Mouse (Mus musculus) heart, embryonic 13.5 days (tissue): ENCODE data around the gene Tom1l2. TPM values are rescaled to one million over a fixed set of nuclear protein-coding genes. Genes with fewer than 3 reads are reported as not detected.

Source experiments
- ATAC-seq: fragments of 200-750 bp; cut with Nextera tagmentation; 2 replicates; pipeline ENCODE4 v1.8.0; 2017; ENCODE audit warnings: moderate TSS enrichment; ENCODE audit not compliant: insufficient number of reproducible peaks, low FRiP score, low TSS enrichment; ENCODE audit errors: extremely low read depth
- H3K27ac ChIP-seq: fragments of 300-500 bp; sonication (generic); replicated peaks from 2 replicates; pipeline ENCODE4 v1.5.1; 2015; ENCODE audit warnings: moderate library complexity, mild to moderate bottlenecking, inconsistent platforms
- H3K27me3 ChIP-seq: fragments of 300-500 bp; sonication (generic); replicated peaks from 2 replicates; pipeline ENCODE4 v1.6.1; 2015; ENCODE audit warnings: mild to moderate bottlenecking, inconsistent platforms
- H3K36me3 ChIP-seq: fragments of 300-500 bp; sonication (generic); 2 replicates; pipeline ENCODE4 v1.6.1; 2015; ENCODE audit warnings: mild to moderate bottlenecking, inconsistent platforms
- H3K4me1 ChIP-seq: fragments of 300-500 bp; sonication (generic); 2 replicates; pipeline ENCODE4 v1.6.1; 2015; ENCODE audit warnings: inconsistent platforms
- H3K4me2 ChIP-seq: fragments of 300-500 bp; sonication (generic); 2 replicates; pipeline ENCODE4 v1.6.1; 2015; ENCODE audit warnings: inconsistent platforms, mild to moderate bottlenecking, moderate library complexity
- H3K4me3 ChIP-seq: fragments of 300-500 bp; sonication (generic); 2 replicates; pipeline ENCODE4 v1.5.1; 2015; ENCODE audit warnings: moderate library complexity, mild to moderate bottlenecking, inconsistent platforms
- H3K9ac ChIP-seq: fragments of 300-500 bp; sonication (generic); 2 replicates; pipeline ENCODE4 v1.6.1; 2015; ENCODE audit warnings: inconsistent platforms, mild to moderate bottlenecking, moderate library complexity
- H3K9me3 ChIP-seq: fragments of 300-500 bp; sonication (generic); 2 replicates; pipeline ENCODE4 v1.6.1; 2016; ENCODE audit warnings: inconsistent platforms
- WGBS: fragments of 180-500 bp; shearing (Covaris S2); methylation state at CpG from one replicate; pipeline ENCODE4 v1.1.7; 2015; ENCODE audit warnings: mixed read lengths; 5-methylcytosine and 5-hydroxymethylcytosine counted together
- polyA plus RNA-seq: library from polyadenylated mRNA; unstranded; fragments of >200 nt; fragmentation: Nextera tagmentation; extraction: Ambion mirVana; gene quantifications from 2 replicates; pipeline ENCODE4 v1.2.1, GENCODE M21; 2015

Gene Tom1l2
- polyA plus RNA-seq, 1 experiment from 2014 or later, result 28.7 TPM

- H3K27ac ChIP-seq, result no peak overlapping the region
- WGBS, result 49% methylated on average over 5 of the region's 5 CpGs
- H3K36me3 ChIP-seq, result peaks cover 35% of the 10 kb centered on the region
These were observed 104.8 kb downstream of the Tom1l2 start for GRCm38 (mm10) chr11:60247753-60248550.

DNA sequence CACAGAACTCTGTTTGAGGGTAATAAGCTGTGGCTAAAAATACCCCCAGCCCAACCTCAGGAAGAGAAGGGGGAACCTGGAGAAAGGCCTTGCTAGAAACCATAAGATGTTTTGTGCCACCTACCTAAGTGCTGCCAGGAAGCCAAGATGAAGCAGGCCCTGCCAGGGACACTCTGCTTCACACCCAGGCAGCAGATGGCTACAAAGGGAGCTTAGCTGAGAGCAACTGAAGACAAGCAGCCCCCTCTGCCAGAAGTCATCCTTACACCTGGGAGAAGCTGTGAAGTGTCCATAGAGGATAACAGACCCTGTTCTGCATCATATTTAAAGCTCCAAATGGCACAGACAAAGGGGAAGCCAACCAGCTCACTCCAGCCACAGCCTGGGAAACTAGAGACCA is 106.6 kb downstream of the Tom1l2 start:
- H3K27me3 ChIP-seq, result no peaks in the 10 kb centered on the region
- no peak overlapping the region for H3K27ac ChIP-seq
- ATAC-seq, result no peak
- peaks cover 43% of the 10 kb centered on the region for H3K36me3 ChIP-seq
- no peak overlapping the region for H3K4me3 ChIP-seq
- H3K9me3 ChIP-seq, result no peaks in the 10 kb centered on the region
- no peak overlapping the region for H3K9ac ChIP-seq
- H3K4me1 ChIP-seq, result peaks cover 31% of the 10 kb centered on the region
- no peak overlapping the region for H3K4me2 ChIP-seq

More at GRCm38 (mm10) chr11:60247753-60248550, 104.8 kb downstream of the Tom1l2 start:
- H3K4me3 ChIP-seq, result no peak overlapping the region
- ATAC-seq, result no peak
- no peaks in the 10 kb centered on the region for H3K27me3 ChIP-seq
- H3K4me2 ChIP-seq, result no peak overlapping the region
- H3K9ac ChIP-seq, result no peak overlapping the region
- peaks cover 48% of the 10 kb centered on the region for H3K4me1 ChIP-seq
- no peaks in the 10 kb centered on the region for H3K9me3 ChIP-seq

DNA sequence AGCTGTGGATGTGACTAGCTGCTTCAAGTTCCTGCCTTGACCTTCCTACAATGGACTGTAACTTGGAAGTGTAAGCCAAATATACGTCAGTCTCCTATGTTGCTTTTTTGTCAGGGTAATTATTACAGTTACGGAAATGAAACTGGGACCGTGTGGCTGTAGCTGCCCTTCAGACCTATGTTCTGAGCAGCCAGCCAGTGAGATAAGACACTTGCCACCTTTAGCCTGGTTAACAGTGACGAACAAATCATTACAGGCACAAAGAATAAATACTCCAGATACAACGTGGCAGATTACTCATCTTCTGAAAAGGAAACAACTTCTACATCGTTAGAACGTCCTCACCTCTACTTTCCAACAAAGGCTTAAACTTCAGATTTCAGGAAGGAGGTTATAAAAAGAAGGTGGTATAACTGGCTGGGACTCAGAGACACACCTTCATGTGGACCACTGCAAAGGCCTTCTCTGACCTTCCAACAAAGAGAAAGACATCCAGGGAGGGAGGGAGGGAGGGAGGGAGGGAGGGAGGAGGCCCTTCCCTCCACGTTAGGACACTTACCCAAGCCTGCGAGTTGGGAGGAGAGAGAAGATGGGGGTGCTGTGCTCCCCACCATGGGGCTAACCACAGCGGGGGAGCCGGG is 108.1 kb downstream of the Tom1l2 start:
- H3K9ac ChIP-seq, result no peak overlapping the region
- ATAC-seq, result no peak
- no peak overlapping the region for H3K4me2 ChIP-seq
- peaks cover 53% of the 10 kb centered on the region for H3K36me3 ChIP-seq
- WGBS, result 58% methylated on average over 11 of the region's 11 CpGs
- H3K27me3 ChIP-seq, result no peaks in the 10 kb centered on the region
- H3K4me3 ChIP-seq, result no peak overlapping the region
- H3K9me3 ChIP-seq, result no peaks in the 10 kb centered on the region
- H3K27ac ChIP-seq, result peak overlapping the region; percentile 52
- H3K4me1 ChIP-seq, result peaks cover 31% of the 10 kb centered on the region

GRCm38 (mm10) chr11:60240509-60240908 is 112.2 kb downstream of the Tom1l2 start:
- 66% methylated on average over 4 of the region's 4 CpGs for WGBS

GRCm38 (mm10) chr11:60235351-60235750 is 117.4 kb downstream of the Tom1l2 start:
- no peak overlapping the region for H3K9ac ChIP-seq
- H3K4me1 ChIP-seq, result peaks cover 28% of the 10 kb centered on the region
- no peak overlapping the region for H3K4me2 ChIP-seq
- H3K9me3 ChIP-seq, result no peaks in the 10 kb centered on the region
- no peak for ATAC-seq
- no peaks in the 10 kb centered on the region for H3K27me3 ChIP-seq
- 82% methylated on average over 5 of the region's 5 CpGs for WGBS
- no peak overlapping the region for H3K27ac ChIP-seq
- peaks cover 36% of the 10 kb centered on the region for H3K36me3 ChIP-seq
- H3K4me3 ChIP-seq, result no peak overlapping the region

More at GRCm38 (mm10) chr11:60240509-60240908, 112.2 kb downstream of the Tom1l2 start:
- Histone ChIP-seq H3K27me3 (no peaks in the 10 kb centered on the region), H3K36me3 (peaks cover 70% of the 10 kb centered on the region), H3K9me3 (no peaks in the 10 kb centered on the region), H3K4me3 (no peak overlapping the region), H3K4me2 (no peak overlapping the region), H3K27ac (no peak overlapping the region), H3K4me1 (peaks cover 11% of the 10 kb centered on the region), H3K9ac (no peak overlapping the region)
- ATAC-seq, result no peak

- ATAC-seq, result no peak
- peaks cover 50% of the 10 kb centered on the region for H3K4me1 ChIP-seq
- H3K27me3 ChIP-seq, result no peaks in the 10 kb centered on the region
- H3K36me3 ChIP-seq, result peaks cover 37% of the 10 kb centered on the region
- H3K4me2 ChIP-seq, result no peak overlapping the region; the same call in 1 of the 2 replicates
- WGBS, result 63% methylated on average over 8 of the region's 8 CpGs
- peak overlapping the region; percentile 85 for H3K27ac ChIP-seq
- H3K9me3 ChIP-seq, result no peaks in the 10 kb centered on the region
- no peak overlapping the region for H3K4me3 ChIP-seq
- H3K9ac ChIP-seq, result peak overlapping the region; percentile 64
These were observed 119.5 kb downstream of the Tom1l2 start for GRCm38 (mm10) chr11:60233235-60233634.

GRCm38 (mm10) chr11:60232441-60233058 is 120.2 kb downstream of the Tom1l2 start:
- WGBS, result 72% methylated on average over 14 of the region's 14 CpGs

DNA sequence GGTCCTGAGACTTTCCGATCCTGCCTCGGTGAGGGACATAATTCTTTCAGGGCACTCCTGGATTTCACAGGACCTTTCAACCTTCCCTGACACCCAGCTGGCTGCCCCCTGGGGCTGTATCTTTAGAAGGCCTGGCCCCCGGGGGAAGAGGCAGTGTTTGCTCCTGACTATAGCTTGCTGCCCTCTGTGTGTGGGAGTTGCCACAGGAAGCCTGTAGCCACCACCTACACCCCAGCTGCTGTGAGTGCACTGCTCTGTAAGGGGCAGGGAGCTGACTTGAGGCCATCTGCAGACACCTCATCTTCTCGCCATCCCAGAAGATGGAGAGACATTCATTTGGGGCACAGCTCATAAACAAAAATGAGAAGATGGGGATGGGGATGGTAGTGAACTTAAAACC is 120.8 kb downstream of the Tom1l2 start:
- WGBS, result 49% methylated on average over 4 of the region's 4 CpGs
- H3K4me3 ChIP-seq, result no peak overlapping the region
- no peak for ATAC-seq
- H3K4me1 ChIP-seq, result peaks cover 55% of the 10 kb centered on the region
- H3K27me3 ChIP-seq, result no peaks in the 10 kb centered on the region
- peaks cover 29% of the 10 kb centered on the region for H3K36me3 ChIP-seq
- H3K9me3 ChIP-seq, result no peaks in the 10 kb centered on the region
- 0 out of 2 replicates have a peak overlapping the region, but pooled peaks have one; percentile 28 for H3K9ac ChIP-seq
- no peak overlapping the region for H3K27ac ChIP-seq
- no peak overlapping the region for H3K4me2 ChIP-seq

More at GRCm38 (mm10) chr11:60232441-60233058, 120.2 kb downstream of the Tom1l2 start:
- Histone ChIP-seq H3K9me3 (no peaks in the 10 kb centered on the region), H3K9ac (peak overlapping the region; percentile 64), H3K27me3 (no peaks in the 10 kb centered on the region), H3K4me3 (no peak overlapping the region), H3K36me3 (peaks cover 34% of the 10 kb centered on the region), H3K4me1 (peaks cover 55% of the 10 kb centered on the region), H3K27ac (peak overlapping the region; percentile 85), H3K4me2 (no peak overlapping the region; the same call in 1 of the 2 replicates)
- ATAC-seq, result no peak

- Histone ChIP-seq H3K9me3 (no peaks in the 10 kb centered on the region), H3K4me1 (peaks cover 55% of the 10 kb centered on the region), H3K4me2 (no peak overlapping the region), H3K27me3 (no peaks in the 10 kb centered on the region), H3K36me3 (peaks cover 22% of the 10 kb centered on the region), H3K4me3 (no peak overlapping the region), H3K9ac (no peak overlapping the region), H3K27ac (no peak overlapping the region)
- 89% methylated on average over 3 of the region's 3 CpGs for WGBS
- no peak for ATAC-seq
These were observed 121.4 kb downstream of the Tom1l2 start for GRCm38 (mm10) chr11:60231326-60231725.

- no peaks in the 10 kb centered on the region for H3K9me3 ChIP-seq
- H3K4me1 ChIP-seq, result peaks cover 62% of the 10 kb centered on the region
- no peaks in the 10 kb centered on the region for H3K27me3 ChIP-seq
- no peak overlapping the region for H3K27ac ChIP-seq
- H3K9ac ChIP-seq, result no peak overlapping the region
- H3K4me3 ChIP-seq, result no peak overlapping the region
- ATAC-seq, result no peak
- WGBS, result 83% methylated on average over 7 of the region's 7 CpGs
- peaks cover 15% of the 10 kb centered on the region for H3K36me3 ChIP-seq
- H3K4me2 ChIP-seq, result no peak overlapping the region
These were observed 122.2 kb downstream of the Tom1l2 start for GRCm38 (mm10) chr11:60230512-60230911.

DNA sequence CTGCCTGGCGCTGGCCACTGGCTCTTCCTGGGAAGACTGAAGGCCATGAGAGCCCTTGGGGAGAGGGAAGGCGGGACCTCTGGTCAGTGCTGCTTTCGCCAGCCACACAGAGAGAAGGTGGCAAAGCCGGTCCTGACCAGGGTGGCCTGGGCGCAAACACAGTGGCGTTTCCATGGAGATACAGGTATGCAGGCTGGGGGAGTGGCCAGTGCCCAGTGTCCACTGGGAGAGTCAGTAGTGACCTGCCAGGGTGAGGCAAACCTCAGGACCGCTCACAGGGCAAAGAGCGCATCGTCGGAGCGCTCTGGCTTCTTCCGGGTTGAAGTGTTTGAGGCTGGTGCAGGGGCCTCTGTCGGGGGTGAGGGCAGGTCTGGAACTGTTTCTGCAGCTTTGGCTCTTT is 122.9 kb downstream of the Tom1l2 start:
- ATAC-seq, result no peak
- no peak overlapping the region; the same call in 1 of the 2 replicates for H3K9ac ChIP-seq

More for the DNA sequence above, 122.9 kb downstream of the Tom1l2 start:
- no peak overlapping the region for H3K27ac ChIP-seq
- no peaks in the 10 kb centered on the region for H3K9me3 ChIP-seq
- H3K4me1 ChIP-seq, result peaks cover 69% of the 10 kb centered on the region
- H3K36me3 ChIP-seq, result peaks cover 11% of the 10 kb centered on the region
- no peak overlapping the region for H3K4me2 ChIP-seq
- no peak overlapping the region for H3K4me3 ChIP-seq
- no peaks in the 10 kb centered on the region for H3K27me3 ChIP-seq
- WGBS, result 80% methylated on average over 13 of the region's 13 CpGs
